Mouse (Mus musculus): ENCODE data around the gene Sept1. TPM values are rescaled to one million over a fixed set of nuclear protein-coding genes. Genes with fewer than 3 reads are reported as not detected.

The Sept1 gene
- polyA plus RNA-seq (2015; fragmentation: Nextera tagmentation; extraction: Ambion mirVana) = 8.5 and 9.1 TPM in 2 replicates

GRCm38 (mm10) chr7:127232622-127233367 is at the start of gene Sept1, which contains the start of gene Zfp553:
Sept1 (minus strand) TSS chr7:127233130.
Zfp553 (plus strand) TSS chr7:127233061.

GRCm38 (mm10) chr7:127273925-127274789 is 41.2 kb upstream of the Sept1 start, which contains the start of gene Sephs2:
Sephs2 (minus strand) TSS chr7:127274055.

GRCm38 (mm10) chr7:127260309-127261111 is 27.6 kb upstream of the Sept1 start, which contains the start of gene Dctpp1:
Dctpp1 (minus strand) TSS chr7:127260709.

DNA sequence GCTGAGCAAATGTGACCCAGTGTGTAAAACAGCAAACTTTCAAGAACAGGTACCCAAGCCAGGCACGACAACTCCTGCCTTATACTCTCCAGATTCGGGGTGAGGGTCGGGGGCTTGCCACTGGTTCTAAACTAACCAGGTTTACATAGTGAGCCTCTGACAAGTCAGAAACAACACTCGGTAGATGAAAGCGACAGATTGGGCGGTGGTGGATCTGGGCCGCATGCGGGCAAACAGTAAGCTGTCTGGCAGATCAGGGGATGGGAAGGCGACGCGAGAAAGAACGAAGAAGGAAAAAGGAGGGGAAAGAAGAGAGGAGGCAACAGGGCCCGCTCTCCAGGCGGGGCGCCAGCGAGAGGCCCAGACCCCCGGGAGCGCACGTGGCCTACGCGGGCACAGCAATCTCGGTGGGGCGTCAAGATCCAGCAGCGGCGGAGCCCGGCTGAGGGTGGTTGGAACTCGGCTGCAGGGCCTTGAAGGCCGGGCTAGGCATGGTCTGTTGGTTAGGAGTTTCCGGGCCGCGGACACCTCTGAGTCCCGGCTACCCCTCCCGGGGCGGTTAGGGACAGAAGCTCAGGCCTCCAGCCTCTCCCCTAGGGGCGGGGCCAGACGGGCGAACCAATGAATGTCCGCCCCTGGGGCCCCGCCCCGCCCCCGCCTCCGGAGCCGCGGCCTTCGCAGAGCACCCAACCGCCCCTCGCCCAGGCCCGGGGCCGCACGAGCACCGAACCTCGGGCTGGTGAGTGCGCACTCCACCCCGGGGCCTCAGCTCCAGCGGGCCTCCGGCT is 11.1 kb upstream of the Sept1 start, which contains the start of gene Zfp771:
TSS of gene Zfp771 (plus strand) at position 405 of the 788 bp plus-strand sequence.

GRCm38 (mm10) chr7:127208553-127209438 is 24.1 kb downstream of the Sept1 start, which contains the start of gene Mylpf:
Mylpf (plus strand) TSS chr7:127208890.

DNA sequence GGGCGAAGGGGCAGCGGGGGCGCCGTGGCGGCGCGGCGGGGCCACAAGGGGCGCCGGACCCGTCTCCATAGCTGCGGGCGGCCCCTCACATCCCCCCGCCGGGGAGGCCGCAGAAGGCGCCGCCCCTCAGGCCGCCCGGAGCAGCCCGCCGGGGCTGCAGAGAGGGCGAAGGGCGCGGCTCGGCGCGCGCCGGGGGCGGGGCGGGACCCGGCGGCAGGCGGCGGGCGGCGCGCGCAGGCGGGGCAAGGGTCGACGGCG is 24.7 kb downstream of the Sept1 start, which contains the start of gene Tbc1d10b:
TSS of gene Tbc1d10b (minus strand) at position 174 of the 258 bp plus-strand sequence.

DNA sequence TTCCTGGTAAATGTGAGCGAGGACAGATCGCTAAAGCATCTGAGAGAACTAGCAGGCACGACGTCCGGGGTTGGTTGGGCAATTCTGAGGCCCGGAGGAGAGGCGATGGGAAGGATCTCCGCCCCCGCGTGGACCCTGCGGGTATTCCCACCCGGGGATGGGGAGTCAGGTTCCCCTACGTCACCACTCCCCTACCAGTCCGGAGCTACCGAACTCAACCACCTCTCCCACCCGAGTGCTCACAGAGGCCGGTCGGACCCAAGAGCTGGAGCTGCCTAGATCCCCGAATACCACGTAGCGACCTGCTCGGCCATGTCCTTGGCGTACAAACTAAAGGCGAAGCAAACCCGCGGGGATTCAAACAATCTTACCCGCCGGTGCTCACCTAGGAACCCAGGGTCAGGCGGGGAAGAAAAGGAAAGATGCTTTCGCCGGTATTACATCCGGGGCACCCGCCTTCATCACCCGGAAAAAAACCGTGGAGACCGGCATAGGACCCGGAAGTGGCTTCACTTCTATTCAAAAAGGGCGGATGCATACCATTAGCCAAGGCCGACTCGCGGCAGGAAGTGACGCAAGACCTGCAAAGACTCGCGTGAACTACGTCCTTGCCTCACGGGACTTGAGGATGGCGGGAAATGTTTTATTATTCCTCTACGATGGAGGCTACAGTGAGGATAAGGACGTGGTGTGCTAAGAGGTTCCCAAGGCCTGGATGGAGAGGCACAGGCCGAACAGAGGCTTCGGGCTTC is 37.2 kb downstream of the Sept1 start, which contains the start of gene Cd2bp2:
TSS of gene Cd2bp2 (minus strand) at position 507 of the 752 bp plus-strand sequence.

Other genes starting within 250 kb of the Sept1 start
- 13.8 and 18.8 TPM in 2 replicates for gene Mvp, start 218.5 kb downstream of the Sept1 start, polyA plus RNA-seq (2015; fragmentation: Nextera tagmentation; extraction: Ambion mirVana)
- gene Pagr1b, start 216.6 kb downstream of the Sept1 start, polyA plus RNA-seq (2015; fragmentation: Nextera tagmentation; extraction: Ambion mirVana) = not detected in 2 replicates
- gene Pagr1a, start 215.8 kb downstream of the Sept1 start, polyA plus RNA-seq (2015; fragmentation: Nextera tagmentation; extraction: Ambion mirVana) = 37.2 and 37.9 TPM in 2 replicates
- 9.2 and 17.4 TPM in 2 replicates for gene Gm42742, start 212.0 kb downstream of the Sept1 start, polyA plus RNA-seq (2015; fragmentation: Nextera tagmentation; extraction: Ambion mirVana)
- gene Prrt2, start 211.9 kb downstream of the Sept1 start, polyA plus RNA-seq (2015; fragmentation: Nextera tagmentation; extraction: Ambion mirVana) = 3.0 and 4.0 TPM in 2 replicates
- gene Maz, start 206.1 kb downstream of the Sept1 start, polyA plus RNA-seq (2015; fragmentation: Nextera tagmentation; extraction: Ambion mirVana) = 21.3 and 26.0 TPM in 2 replicates
- gene Kif22, start 190.7 kb downstream of the Sept1 start, polyA plus RNA-seq (2015; fragmentation: Nextera tagmentation; extraction: Ambion mirVana) = 20.9 and 23.2 TPM in 2 replicates
- not detected in 2 replicates for gene Zg16, start 145.8 kb downstream of the Sept1 start, polyA plus RNA-seq (2015; fragmentation: Nextera tagmentation; extraction: Ambion mirVana)
- gene AI467606, start 141.8 kb downstream of the Sept1 start, polyA plus RNA-seq (2015; fragmentation: Nextera tagmentation; extraction: Ambion mirVana) = 2.4 and 2.7 TPM in 2 replicates
- 5.4 and 5.8 TPM in 2 replicates for gene Qprt, start 110.9 kb downstream of the Sept1 start, polyA plus RNA-seq (2015; fragmentation: Nextera tagmentation; extraction: Ambion mirVana)
- gene Spn, start 95.3 kb downstream of the Sept1 start, polyA plus RNA-seq (2015; fragmentation: Nextera tagmentation; extraction: Ambion mirVana) = 0.22 and 0.63 TPM in 2 replicates
- 22.0 and 23.9 TPM in 2 replicates for gene Cd2bp2, start 37.1 kb downstream of the Sept1 start, polyA plus RNA-seq (2015; fragmentation: Nextera tagmentation; extraction: Ambion mirVana)
- gene Tbc1d10b, start 24.7 kb downstream of the Sept1 start, polyA plus RNA-seq (2015; fragmentation: Nextera tagmentation; extraction: Ambion mirVana) = 17.3 and 19.1 TPM in 2 replicates
- gene Mylpf, start 24.2 kb downstream of the Sept1 start, polyA plus RNA-seq (2015; fragmentation: Nextera tagmentation; extraction: Ambion mirVana) = 16,282 and 17,335 TPM in 2 replicates
- gene Zfp553, start 69 bp downstream of the Sept1 start, polyA plus RNA-seq (2015; fragmentation: Nextera tagmentation; extraction: Ambion mirVana) = 8.7 and 9.9 TPM in 2 replicates
- 31.2 and 37.1 TPM in 2 replicates for gene Zfp771, start 11.1 kb upstream of the Sept1 start, polyA plus RNA-seq (2015; fragmentation: Nextera tagmentation; extraction: Ambion mirVana)
- gene Dctpp1, start 27.6 kb upstream of the Sept1 start, polyA plus RNA-seq (2015; fragmentation: Nextera tagmentation; extraction: Ambion mirVana) = 56.2 and 58.8 TPM in 2 replicates
- 36.9 and 48.8 TPM in 2 replicates for gene Sephs2, start 40.9 kb upstream of the Sept1 start, polyA plus RNA-seq (2015; fragmentation: Nextera tagmentation; extraction: Ambion mirVana)
- 1.9 TPM in 2 replicates for gene Itgal, start 63.1 kb upstream of the Sept1 start, polyA plus RNA-seq (2015; fragmentation: Nextera tagmentation; extraction: Ambion mirVana)
- gene Zfp768, start 112.5 kb upstream of the Sept1 start, polyA plus RNA-seq (2015; fragmentation: Nextera tagmentation; extraction: Ambion mirVana) = 13.9 and 16.4 TPM in 2 replicates
- gene Zfp747, start 142.9 kb upstream of the Sept1 start, polyA plus RNA-seq (2015; fragmentation: Nextera tagmentation; extraction: Ambion mirVana) = 3.9 and 4.4 TPM in 2 replicates
- 3.4 and 3.8 TPM in 2 replicates for gene 9130019O22Rik, start 154.0 kb upstream of the Sept1 start, polyA plus RNA-seq (2015; fragmentation: Nextera tagmentation; extraction: Ambion mirVana)
- gene E430018J23Rik, start 160.5 kb upstream of the Sept1 start, polyA plus RNA-seq (2015; fragmentation: Nextera tagmentation; extraction: Ambion mirVana) = 4.1 and 4.8 TPM in 2 replicates
- 3.1 and 3.4 TPM in 2 replicates for gene Zfp764, start 173.7 kb upstream of the Sept1 start, polyA plus RNA-seq (2015; fragmentation: Nextera tagmentation; extraction: Ambion mirVana)
- 9.9 and 13.0 TPM in 2 replicates for gene Zfp688, start 188.9 kb upstream of the Sept1 start, polyA plus RNA-seq (2015; fragmentation: Nextera tagmentation; extraction: Ambion mirVana)
- gene Zfp689, start 216.0 kb upstream of the Sept1 start, polyA plus RNA-seq (2015; fragmentation: Nextera tagmentation; extraction: Ambion mirVana) = 2.4 and 2.6 TPM in 2 replicates
- gene Prr14, start 226.5 kb upstream of the Sept1 start, polyA plus RNA-seq (2015; fragmentation: Nextera tagmentation; extraction: Ambion mirVana) = 17.3 and 23.2 TPM in 2 replicates
- 7.1 and 7.8 TPM in 2 replicates for gene Fbrs, start 246.1 kb upstream of the Sept1 start, polyA plus RNA-seq (2015; fragmentation: Nextera tagmentation; extraction: Ambion mirVana)

Data from skeletal muscle tissue, postnatal 0 days (tissue).